Mouse (Mus musculus): Measurements from ENCODE around the gene Adam33.
"Not testable (repeated sequence)": the region's sequence is repeated elsewhere in the genome, so short reads cannot be mapped to it uniquely, and the experiment has no call there.

Gene Adam33

GRCm38 (mm10) chr2:131063404-131063864 is at the start of gene Adam33:
Gene Adam33, minus strand, starts transcription at chr2:131063814.
- DNase-seq (ENCODE audit: low spot score) = no peak

- no peak for DNase-seq (ENCODE audit: low spot score)
Measured at GRCm38 (mm10) chr2:131105989-131106388, 42.4 kb upstream of the Adam33 start.

GRCm38 (mm10) chr2:131105061-131105460 is 41.4 kb upstream of the Adam33 start:
- DNase-seq (ENCODE audit: low spot score) = not testable (repeated sequence)

- no peak for DNase-seq (ENCODE audit: low spot score)
Measured at GRCm38 (mm10) chr2:131104021-131104420, 40.4 kb upstream of the Adam33 start.

GRCm38 (mm10) chr2:131101530-131101929 is 37.9 kb upstream of the Adam33 start:
- no peak for DNase-seq (ENCODE audit: low spot score)

GRCm38 (mm10) chr2:131097087-131097486 is 33.5 kb upstream of the Adam33 start:
- no peak for DNase-seq (ENCODE audit: low spot score)

- DNase-seq (ENCODE audit: low spot score) = no peak
Measured at GRCm38 (mm10) chr2:131096101-131096795, 32.6 kb upstream of the Adam33 start.

- DNase-seq (ENCODE audit: low spot score) = peak; percentile 89
Measured at GRCm38 (mm10) chr2:131094823-131095222, 31.2 kb upstream of the Adam33 start.

- no peak for DNase-seq (ENCODE audit: low spot score)
Measured at GRCm38 (mm10) chr2:131093577-131093976, 30.0 kb upstream of the Adam33 start.

GRCm38 (mm10) chr2:131090852-131091251 is 27.2 kb upstream of the Adam33 start:
- DNase-seq (ENCODE audit: low spot score) = no peak

- DNase-seq (ENCODE audit: low spot score) = no peak
Measured at GRCm38 (mm10) chr2:131089634-131090033, 26.0 kb upstream of the Adam33 start.

- DNase-seq (ENCODE audit: low spot score) = no peak
Measured at GRCm38 (mm10) chr2:131088581-131088980, 25.0 kb upstream of the Adam33 start.

GRCm38 (mm10) chr2:131086667-131087390 is 23.2 kb upstream of the Adam33 start, which contains the start of gene Siglec1:
Gene Siglec1, minus strand, starts transcription at chr2:131086765.
- DNase-seq (ENCODE audit: low spot score) = no peak

GRCm38 (mm10) chr2:131084206-131084605 is 20.6 kb upstream of the Adam33 start:
- DNase-seq (ENCODE audit: low spot score) = no peak

- DNase-seq (ENCODE audit: low spot score) = no peak
Measured at GRCm38 (mm10) chr2:131080507-131080906, 16.9 kb upstream of the Adam33 start.

- DNase-seq (ENCODE audit: low spot score) = no peak
Measured at GRCm38 (mm10) chr2:131072536-131072935, 8.9 kb upstream of the Adam33 start.

- no peak for DNase-seq (ENCODE audit: low spot score)
Measured at GRCm38 (mm10) chr2:131067481-131067880, 3.9 kb upstream of the Adam33 start.

GRCm38 (mm10) chr2:131066342-131066741 is 2.7 kb upstream of the Adam33 start:
- DNase-seq (ENCODE audit: low spot score) = no peak

GRCm38 (mm10) chr2:131061607-131062006 is 2.0 kb downstream of the Adam33 start:
- DNase-seq (ENCODE audit: low spot score) = no peak

GRCm38 (mm10) chr2:131060784-131061183 is 2.8 kb downstream of the Adam33 start:
- no peak for DNase-seq (ENCODE audit: low spot score)

- DNase-seq (ENCODE audit: low spot score) = no peak
Measured at GRCm38 (mm10) chr2:131059781-131060540, 3.7 kb downstream of the Adam33 start.

- DNase-seq (ENCODE audit: low spot score) = no peak
Measured at GRCm38 (mm10) chr2:131059377-131059776, 4.2 kb downstream of the Adam33 start.

GRCm38 (mm10) chr2:131058672-131059071 is 4.9 kb downstream of the Adam33 start:
- DNase-seq (ENCODE audit: low spot score) = no peak

Measured in retina, embryonic 14.5 days (tissue).